Mouse (Mus musculus): ENCODE data around the gene Sntg2.

- TF ChIP-seq CTCF (IDR thresholded peaks at IDR 0.05; ENCODE audit: low read depth, low read length) = no peak
- no peak for TF ChIP-seq GATA1 (IDR thresholded peaks at IDR 0.05; ENCODE audit: borderline replicate concordance, low read length)
- no peak for TF ChIP-seq TAL1 (conservative IDR thresholded peaks at IDR 0.05; ENCODE audit: low read depth, low read length)
Observed at GRCm38 (mm10) chr12:30244194-30244593, 129.0 kb downstream of the Sntg2 start.
